Mouse (Mus musculus) liver, postnatal 0 days (tissue): ENCODE measurements around the gene Oat. TPM values are rescaled to one million over a fixed set of nuclear protein-coding genes. Genes with fewer than 3 reads are reported as not detected.

ENCODE experiments used
- ATAC-seq: fragments of 200-750 bp; cut with Nextera tagmentation; 2 replicates; pipeline ENCODE4 v1.8.0; 2017; ENCODE audit warnings: mild to moderate bottlenecking, moderate library complexity
- DNase-seq: peaks from one replicate; pipeline ENCODE4 v3.0.0-alpha.2; 2016
- H3K27ac ChIP-seq: fragments of 300-500 bp; sonication (generic); 2 replicates; pipeline ENCODE4 v1.5.1; 2014; ENCODE audit warnings: antibody characterized with exemption, moderate library complexity, mild to moderate bottlenecking, low read depth
- H3K27me3 ChIP-seq: fragments of 300-500 bp; sonication (generic); 2 replicates; pipeline ENCODE4 v1.6.1; 2014; ENCODE audit warnings: low read length, control low read depth, mixed read lengths; ENCODE audit not compliant: insufficient read depth
- H3K36me3 ChIP-seq: fragments of 300-500 bp; sonication (generic); replicated peaks from 2 replicates; pipeline ENCODE4 v1.6.1; 2014; ENCODE audit warnings: mild to moderate bottlenecking, control low read depth, low read length, moderate library complexity, mixed read lengths; ENCODE audit not compliant: insufficient read depth
- H3K4me1 ChIP-seq: fragments of 300-500 bp; sonication (generic); 2 replicates; pipeline ENCODE4 v1.6.1; 2014; ENCODE audit warnings: antibody characterized with exemption, mild to moderate bottlenecking, control low read depth; ENCODE audit not compliant: insufficient read depth
- H3K4me2 ChIP-seq: fragments of 300-500 bp; sonication (generic); 2 replicates; pipeline ENCODE4 v1.6.1; 2014; ENCODE audit warnings: low read depth, mild to moderate bottlenecking, low read length, moderate library complexity, mixed read lengths
- H3K4me3 ChIP-seq: fragments of 300-500 bp; sonication (generic); 2 replicates; pipeline ENCODE4 v1.5.1; 2014; ENCODE audit warnings: low read depth, low read length
- H3K9ac ChIP-seq: fragments of 300-500 bp; sonication (generic); replicated peaks from 2 replicates; pipeline ENCODE4 v1.6.1; 2014; ENCODE audit warnings: mild to moderate bottlenecking, moderate library complexity
- H3K9me3 ChIP-seq: fragments of 300-500 bp; sonication (generic); 2 replicates; pipeline ENCODE4 v1.6.1; 2016; ENCODE audit warnings: mild to moderate bottlenecking, control low read depth, low read length, mixed read lengths
- CTCF ChIP-seq: sonication (generic); IDR thresholded peaks from 2 replicates; pipeline ENCODE4 v1.5.1; 2016; ENCODE audit warnings: antibody characterized with exemption, low read depth
- EP300 ChIP-seq: IDR thresholded peaks from 2 replicates; pipeline ENCODE4 v1.6.1; 2016; ENCODE audit warnings: antibody characterized with exemption, low read depth, mild to moderate bottlenecking
- WGBS: fragments of 180-500 bp; shearing (Covaris S2); extraction: QIAGEN DNeasy Blood & Tissue Kit; methylation state at CpG from one replicate; pipeline ENCODE4 v1.1.7; 2014; ENCODE audit not compliant: insufficient replicate concordance; 5-methylcytosine and 5-hydroxymethylcytosine counted together
- polyA plus RNA-seq: library from polyadenylated mRNA; unstranded; fragments of >200 nt; fragmentation: Nextera tagmentation; extraction: Ambion mirVana; gene quantifications from 2 replicates; pipeline ENCODE4 v1.2.1, GENCODE M21; 2015

The Oat gene
- polyA plus RNA-seq, 1 experiment from 2014 or later: 44.6 TPM

GRCm38 (mm10) chr7:132572738-132573137 lies 3.5 kb downstream of the Oat start:
- TF ChIP-seq EP300: no peak
- TF ChIP-seq CTCF: no peak
- Histone ChIP-seq H3K9ac (no peak overlapping the region), H3K4me2 (peak overlapping the region; percentile 26; the same call in 1 of the 2 replicates), H3K4me1 (peaks cover 26% of the 10 kb centered on the region), H3K27ac (no peak overlapping the region), H3K4me3 (no peak overlapping the region), H3K27me3 (peaks cover 27% of the 10 kb centered on the region), H3K9me3 (no peaks in the 10 kb centered on the region), H3K36me3 (peaks cover 14% of the 10 kb centered on the region; the same call in 1 of the 2 replicates)
- ATAC-seq (no peak), DNase-seq (no peak)
- 52% methylated on average over 3 of the region's 3 CpGs for WGBS

GRCm38 (mm10) chr7:132571481-132571880 lies 4.7 kb downstream of the Oat start:
- Histone ChIP-seq H3K27me3 (peaks cover 22% of the 10 kb centered on the region), H3K27ac (no peak overlapping the region), H3K36me3 (peaks cover 21% of the 10 kb centered on the region; the same call in 1 of the 2 replicates), H3K4me2 (no peak overlapping the region), H3K9me3 (no peaks in the 10 kb centered on the region), H3K4me1 (peaks cover 26% of the 10 kb centered on the region), H3K9ac (no peak overlapping the region), H3K4me3 (no peak overlapping the region)
- WGBS: 86% methylated on average over 8 of the region's 8 CpGs
- ATAC-seq (no peak), DNase-seq (no peak)
- TF ChIP-seq EP300: no peak

- H3K4me1 ChIP-seq: peaks cover 24% of the 10 kb centered on the region
- H3K36me3 ChIP-seq: peaks cover 27% of the 10 kb centered on the region
- WGBS: 61% methylated on average over 5 of the region's 5 CpGs
- H3K4me3 ChIP-seq: no peak overlapping the region
- ATAC-seq: peak; percentile 65
- no peak overlapping the region for H3K9ac ChIP-seq
- no peak overlapping the region for H3K27ac ChIP-seq
- H3K4me2 ChIP-seq: no peak overlapping the region
- TF ChIP-seq EP300 (no peak), CTCF (no peak)
- DNase-seq: peak; percentile 52
- H3K27me3 ChIP-seq: peaks cover 22% of the 10 kb centered on the region
- no peaks in the 10 kb centered on the region for H3K9me3 ChIP-seq
These were observed 6.1 kb downstream of the Oat start for GRCm38 (mm10) chr7:132570071-132570470.

GRCm38 (mm10) chr7:132568817-132569216 lies 7.4 kb downstream of the Oat start:
- Histone ChIP-seq H3K27ac (no peak overlapping the region), H3K4me2 (no peak overlapping the region), H3K9me3 (no peaks in the 10 kb centered on the region), H3K36me3 (peaks cover 40% of the 10 kb centered on the region), H3K9ac (no peak overlapping the region), H3K27me3 (peaks cover 22% of the 10 kb centered on the region), H3K4me3 (no peak overlapping the region), H3K4me1 (peaks cover 19% of the 10 kb centered on the region)
- no peak for TF ChIP-seq EP300
- TF ChIP-seq CTCF: no peak
- ATAC-seq (no peak; the same call in 1 of the 2 replicates), DNase-seq (no peak)
- WGBS: 64% methylated on average over 6 of the region's 6 CpGs

GRCm38 (mm10) chr7:132565831-132566230 lies 10.4 kb downstream of the Oat start:
- peaks cover 11% of the 10 kb centered on the region; the same call in 1 of the 2 replicates for H3K4me1 ChIP-seq
- H3K9me3 ChIP-seq: no peaks in the 10 kb centered on the region
- peaks cover 28% of the 10 kb centered on the region for H3K27me3 ChIP-seq
- H3K36me3 ChIP-seq: peaks cover 67% of the 10 kb centered on the region
- H3K9ac ChIP-seq: no peak overlapping the region
- H3K4me3 ChIP-seq: no peak overlapping the region
- no peak overlapping the region for H3K4me2 ChIP-seq
- no peak for ATAC-seq
- TF ChIP-seq EP300 (no peak), CTCF (no peak)
- H3K27ac ChIP-seq: no peak overlapping the region
- no peak for DNase-seq
- 36% methylated on average over 1 of the region's 1 CpGs for WGBS

GRCm38 (mm10) chr7:132559138-132559766 lies 16.9 kb downstream of the Oat start:
- DNase-seq (no peak), ATAC-seq (no peak)
- no peaks in the 10 kb centered on the region; the same call in 1 of the 2 replicates for H3K4me1 ChIP-seq
- 69% methylated on average over 3 of the region's 3 CpGs for WGBS
- peaks cover 55% of the 10 kb centered on the region for H3K36me3 ChIP-seq
- TF ChIP-seq EP300: no peak
- TF ChIP-seq CTCF: no peak
- no peak overlapping the region for H3K4me2 ChIP-seq
- H3K27ac ChIP-seq: no peak overlapping the region
- H3K27me3 ChIP-seq: peaks cover 9% of the 10 kb centered on the region; the same call in 1 of the 2 replicates
- H3K4me3 ChIP-seq: no peak overlapping the region
- no peak overlapping the region for H3K9ac ChIP-seq
- no peaks in the 10 kb centered on the region for H3K9me3 ChIP-seq
